Mouse (Mus musculus): ENCODE results near the gene Abcb9.

The Abcb9 gene

GRCm38 (mm10) chr5:124093120-124093794, 2.3 kb downstream of the Abcb9 start:
- DNase-seq = peak; percentile 85

- DNase-seq = no peak
Observed at GRCm38 (mm10) chr5:124091951-124092406, 3.6 kb downstream of the Abcb9 start.

- no peak for DNase-seq
Observed at GRCm38 (mm10) chr5:124089868-124090267, 5.7 kb downstream of the Abcb9 start.

- DNase-seq = no peak
Observed at GRCm38 (mm10) chr5:124086876-124087275, 8.7 kb downstream of the Abcb9 start.

GRCm38 (mm10) chr5:124085513-124085912, 10.1 kb downstream of the Abcb9 start:
- no peak for DNase-seq

GRCm38 (mm10) chr5:124084588-124085173, 10.9 kb downstream of the Abcb9 start:
- peak; percentile 80 for DNase-seq

- no peak for DNase-seq
Observed at GRCm38 (mm10) chr5:124083850-124084587, 11.6 kb downstream of the Abcb9 start.

GRCm38 (mm10) chr5:124082941-124083688, 12.5 kb downstream of the Abcb9 start:
- DNase-seq = no peak

- no peak for DNase-seq
Observed at GRCm38 (mm10) chr5:124082447-124082846, 13.2 kb downstream of the Abcb9 start.

- no peak for DNase-seq
Observed at GRCm38 (mm10) chr5:124079880-124080279, 15.7 kb downstream of the Abcb9 start.

- DNase-seq = peak; percentile 64
Observed at GRCm38 (mm10) chr5:124078794-124079416, 16.7 kb downstream of the Abcb9 start.

- DNase-seq = no peak
Observed at GRCm38 (mm10) chr5:124077856-124078460, 17.6 kb downstream of the Abcb9 start.

- no peak for DNase-seq
Observed at GRCm38 (mm10) chr5:124077241-124077640, 18.4 kb downstream of the Abcb9 start.

- DNase-seq = no peak
Observed at GRCm38 (mm10) chr5:124076559-124076958, 19.0 kb downstream of the Abcb9 start.

GRCm38 (mm10) chr5:124075716-124076115, 19.9 kb downstream of the Abcb9 start:
- no peak for DNase-seq

GRCm38 (mm10) chr5:124074845-124075307, 20.7 kb downstream of the Abcb9 start:
- DNase-seq = no peak

- no peak for DNase-seq
Observed at GRCm38 (mm10) chr5:124073682-124074081, 21.9 kb downstream of the Abcb9 start.

GRCm38 (mm10) chr5:124069657-124070056, 25.9 kb downstream of the Abcb9 start:
- no peak for DNase-seq

- DNase-seq = no peak
Observed at GRCm38 (mm10) chr5:124062037-124062824, 33.4 kb downstream of the Abcb9 start.

- DNase-seq = no peak
Observed at GRCm38 (mm10) chr5:124059677-124060076, 35.9 kb downstream of the Abcb9 start.

GRCm38 (mm10) chr5:124058749-124059148, 36.8 kb downstream of the Abcb9 start:
- no peak for DNase-seq

Data from right cerebral cortex, postnatal 25 days (tissue).